Comparison of ENCODE assay signal across 14 mouse cellular contexts in the genomic region with DNA sequence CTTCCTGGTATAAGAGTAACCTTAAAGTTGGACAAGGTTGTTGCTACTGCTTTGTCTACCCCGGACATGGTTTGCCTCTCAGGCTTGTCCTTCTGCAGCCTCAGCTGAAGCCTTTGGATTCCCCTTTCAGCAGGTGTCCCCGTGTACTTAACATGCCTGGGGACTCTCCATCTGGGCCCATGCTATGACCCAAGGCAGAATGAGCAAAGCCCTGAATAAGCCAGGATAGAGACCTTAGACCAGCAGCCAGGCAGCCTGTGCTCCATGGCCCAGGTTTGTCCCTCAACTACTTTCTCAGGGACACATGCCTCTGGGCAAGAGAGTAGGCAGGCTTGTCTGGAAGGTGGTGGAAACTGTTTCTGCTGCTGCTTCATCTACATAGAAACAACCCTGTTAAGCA. TPM values are rescaled to one million over a fixed set of nuclear protein-coding genes. Genes with fewer than 3 reads are reported as not detected.
"Had no signal": no experiment of that assay in that cellular context is flagged by ENCODE, and none has a peak within 500 bp of the region (broad histone marks: within the 10 kb centered on the region; RNA-seq: fewer than 3 reads in every experiment).

No protein-coding gene starts in this region.

- H3K4me3 ChIP-seq: limb, embryonic 12.5 days; liver, embryonic 13.5 days; lung, embryonic 15.5 days; megakaryocyte, embryonic 14.5 days; midbrain, embryonic 12.5 days; stomach, embryonic 15.5 days had no signal

- H3K27me3 ChIP-seq: limb, embryonic 12.5 days; liver, embryonic 13.5 days; lung, embryonic 15.5 days; megakaryocyte, embryonic 14.5 days; midbrain, embryonic 12.5 days; stomach, embryonic 15.5 days had no signal

- H3K27ac ChIP-seq: limb, embryonic 12.5 days; liver, embryonic 13.5 days; lung, embryonic 15.5 days; macrophage; midbrain, embryonic 12.5 days; stomach, embryonic 15.5 days had no signal

- H3K9me3 ChIP-seq: limb, embryonic 12.5 days; liver, embryonic 13.5 days; lung, embryonic 15.5 days; megakaryocyte, embryonic 14.5 days; midbrain, embryonic 12.5 days; stomach, embryonic 15.5 days had no signal

- H3K4me1 ChIP-seq: limb, embryonic 12.5 days; lung, embryonic 15.5 days; midbrain, embryonic 12.5 days; stomach, embryonic 15.5 days had no signal

- H3K4me2 ChIP-seq: limb, embryonic 12.5 days; liver, embryonic 13.5 days; lung, embryonic 15.5 days; midbrain, embryonic 12.5 days; stomach, embryonic 15.5 days had no signal

- DNase-seq: kidney, postnatal 25 days; liver; liver, embryonic 13.5 days; liver, postnatal 0 days; lung, postnatal 14 days; right cerebral cortex, postnatal 14 days; thymus, postnatal 4 days had no signal

- ATAC-seq: liver, postnatal 0 days; midbrain, embryonic 16.5 days had no signal

- H3K9ac ChIP-seq: limb, embryonic 12.5 days; liver, embryonic 13.5 days; liver, postnatal 0 days; lung, embryonic 15.5 days; midbrain, embryonic 12.5 days; stomach, embryonic 15.5 days had no signal

RNA-seq across cellular contexts. Expression of a gene that starts 44.1 kb away (rescaled TPM):
- polyA plus RNA-seq: macrophage had no signal
